Mouse (Mus musculus) hematopoietic stem cell, adult 5-6 weeks (primary cell): ENCODE results near the gene H2-Q7. TPM values are rescaled to one million over a fixed set of nuclear protein-coding genes. Genes with fewer than 3 reads are reported as not detected.

Experiments used
- ATAC-seq, 2 experiments: fragments of 125-278 bp in 1 of 2; replicated peaks in 1 of 2; 2 replicates each; pipeline ENCODE4 v1.8.0; 2016 to 2017; ENCODE audit warnings: inconsistent platforms in 2 of 2, mild to moderate bottlenecking in 2 of 2, moderate number of reproducible peaks in 2 of 2, low read depth in 1 of 2, moderate TSS enrichment in 1 of 2; ENCODE audit not compliant: low FRiP score in 2 of 2, poor library complexity in 2 of 2, severe bottlenecking in 2 of 2, insufficient read depth in 1 of 2, low TSS enrichment in 1 of 2
- total RNA-seq: library from RNA; stranded (forward); fragments of 172-1452, 232-1000 nt; gene quantifications from 2 replicates; pipeline ENCODE4 v1.2.3, GENCODE M21; 2017

The H2-Q7 gene
- total RNA-seq, 1 experiment from 2014 or later = 169 TPM

DNA sequence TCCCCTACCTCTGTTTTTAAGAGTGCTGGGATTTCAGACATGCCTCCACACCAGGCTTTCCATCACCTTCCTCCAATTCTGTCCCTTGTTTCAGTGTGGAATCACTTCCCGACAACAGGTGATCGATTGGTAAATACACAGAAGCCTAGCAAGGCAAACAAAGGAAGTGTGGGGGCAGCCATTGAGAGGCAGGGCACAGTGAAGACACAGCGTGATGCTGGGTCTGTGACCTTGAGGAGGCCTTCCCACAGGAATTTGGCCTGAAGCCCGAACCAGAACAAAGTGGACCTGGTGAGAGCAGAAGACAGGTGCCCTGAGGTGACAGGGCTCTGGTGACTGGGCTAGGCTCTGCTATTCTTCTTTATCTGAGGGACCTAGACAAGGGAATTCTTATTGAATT, 46.7 kb downstream of the H2-Q7 start:
- ATAC-seq = no peak

DNA sequence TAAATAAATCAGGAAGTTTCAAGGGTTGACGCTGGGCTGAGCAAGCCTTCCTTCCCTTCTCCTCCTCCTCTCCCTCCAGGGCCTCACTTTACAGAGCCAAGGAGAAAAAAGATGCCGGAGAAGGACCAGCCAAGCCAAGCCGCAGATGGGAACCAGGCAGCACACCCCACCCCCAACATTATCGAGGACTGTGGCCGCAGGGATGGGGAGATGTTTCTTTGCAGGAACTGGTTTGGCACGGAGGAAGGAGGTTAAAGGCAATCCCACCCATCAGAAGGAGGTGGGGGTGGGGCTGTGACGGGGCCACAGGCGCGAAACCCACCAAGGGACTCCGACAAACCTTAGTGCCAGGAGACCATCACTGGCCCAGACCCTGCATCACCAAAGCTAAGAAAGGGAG, 47.8 kb downstream of the H2-Q7 start:
- no peak for ATAC-seq

DNA sequence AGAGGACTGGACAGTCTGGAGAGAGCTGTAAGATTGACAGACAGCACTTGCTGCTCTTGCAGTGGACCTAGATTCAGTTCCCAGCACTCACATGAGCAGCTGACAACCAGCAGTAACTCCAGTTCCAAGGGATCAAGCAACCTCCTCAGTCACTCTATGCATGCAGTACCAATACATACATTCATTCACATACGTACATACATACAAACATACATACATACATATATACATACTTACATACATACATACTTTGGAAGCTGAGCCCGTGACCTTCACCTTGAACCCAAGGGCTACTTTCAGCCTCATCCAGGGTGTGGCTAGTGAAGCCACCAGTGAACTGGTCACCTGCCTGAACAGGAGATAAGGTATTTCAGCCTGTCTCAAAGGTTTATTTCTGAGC, 49.1 kb downstream of the H2-Q7 start:
- no peak for ATAC-seq

GRCm38 (mm10) chr17:35490320-35490719, 51.4 kb downstream of the H2-Q7 start:
- ATAC-seq = no peak

Other genes starting within 250 kb of the H2-Q7 start
- 31.4 and 64.0 TPM in 2 replicates for gene Ltb, start 244.7 kb upstream of the H2-Q7 start, total RNA-seq
- 22.3 and 44.4 TPM in 2 replicates for gene Tnf, start 237.1 kb upstream of the H2-Q7 start, total RNA-seq
- not detected in 2 replicates for gene Lta, start 233.8 kb upstream of the H2-Q7 start, total RNA-seq
- gene Gm16181, start 218.3 kb upstream of the H2-Q7 start, total RNA-seq = 3.1 TPM in 1 of 2 replicates, not detected in the other
- 3.8 and 5.2 TPM in 2 replicates for gene Atp6v1g2, start 205.5 kb upstream of the H2-Q7 start, total RNA-seq
- gene Nfkbil1, start 203.4 kb upstream of the H2-Q7 start, total RNA-seq = 4.3 and 15.9 TPM in 2 replicates
- 207 and 226 TPM in 2 replicates for gene Ddx39b, start 197.4 kb upstream of the H2-Q7 start, total RNA-seq
- 627 and 791 TPM in 2 replicates for gene H2-D1, start 176.4 kb upstream of the H2-Q7 start, total RNA-seq
- gene H2-Q1, start 118.8 kb upstream of the H2-Q7 start, total RNA-seq = 0.25 TPM in 1 of 2 replicates, not detected in the other
- not detected in 2 replicates for gene H2-Q2, start 96.9 kb upstream of the H2-Q7 start, total RNA-seq
- gene H2-Q4, start 59.5 kb upstream of the H2-Q7 start, total RNA-seq = 110 and 133 TPM in 2 replicates
- 200 and 221 TPM in 2 replicates for gene H2-Q6, start 14.3 kb upstream of the H2-Q7 start, total RNA-seq
- 0.25 and 2.8 TPM in 2 replicates for gene H2-Q10, start 30.9 kb downstream of the H2-Q7 start, total RNA-seq
- gene Pou5f1, start 66.9 kb downstream of the H2-Q7 start, total RNA-seq = 0.31 and 0.45 TPM in 2 replicates
- gene Tcf19, start 77.7 kb downstream of the H2-Q7 start, total RNA-seq = 8.0 and 13.1 TPM in 2 replicates
- gene Cchcr1, start 77.9 kb downstream of the H2-Q7 start, total RNA-seq = 9.4 and 14.5 TPM in 2 replicates
- not detected in 2 replicates for gene Psors1c2, start 94.0 kb downstream of the H2-Q7 start, total RNA-seq
- gene Cdsn, start 113.0 kb downstream of the H2-Q7 start, total RNA-seq = not detected in 2 replicates
- not detected in 2 replicates for gene 2300002M23Rik, start 128.3 kb downstream of the H2-Q7 start, total RNA-seq
- gene Sfta2, start 162.4 kb downstream of the H2-Q7 start, total RNA-seq = not detected in 2 replicates
- not detected in 2 replicates for gene Gm9573, start 187.5 kb downstream of the H2-Q7 start, total RNA-seq
- gene Mucl3, start 204.5 kb downstream of the H2-Q7 start, total RNA-seq = not detected in 2 replicates
- 11.3 and 12.6 TPM in 2 replicates for gene Vars2, start 228.4 kb downstream of the H2-Q7 start, total RNA-seq
- 14.1 and 17.3 TPM in 2 replicates for gene Gtf2h4, start 234.6 kb downstream of the H2-Q7 start, total RNA-seq